Mouse (Mus musculus) adrenal gland, postnatal 4 days (tissue): ENCODE results near the gene Olfr178. TPM values are rescaled to one million over a fixed set of nuclear protein-coding genes. Genes with fewer than 3 reads are reported as not detected.

Experiments
- DNase-seq, 2 experiments: peaks; one replicate each; pipeline ENCODE4 v3.0.0; 2021 to 2022; ENCODE audit warnings: low spot score in 2 of 2, mixed read lengths in 2 of 2
- long read RNA-seq, 2 experiments: library from polyadenylated mRNA; stranded (forward); transcript quantifications; one replicate each; pipeline ENCODE4 v2.0.0; 2021
- total RNA-seq, 2 experiments: library from RNA; stranded (reverse); gene quantifications; 2 replicates each; pipeline ENCODE4 v1.2.3; 2021

The Olfr178 gene
- not detected for total RNA-seq
- long read RNA-seq, experiment 1, result 0 reads
- long read RNA-seq, experiment 2, result 0 reads

- DNase-seq, result no peak
Measured at GRCm38 (mm10) chr16:58891963-58892362, at the start of gene Olfr178. Gene Olfr178 (minus strand): TSS chr16:58892063.

GRCm38 (mm10) chr16:58929292-58929691, 37.4 kb upstream of the Olfr178 start, which contains the start of gene Olfr180:
Gene Olfr180 (minus strand): TSS chr16:58929392.
- no peak for DNase-seq

DNA sequence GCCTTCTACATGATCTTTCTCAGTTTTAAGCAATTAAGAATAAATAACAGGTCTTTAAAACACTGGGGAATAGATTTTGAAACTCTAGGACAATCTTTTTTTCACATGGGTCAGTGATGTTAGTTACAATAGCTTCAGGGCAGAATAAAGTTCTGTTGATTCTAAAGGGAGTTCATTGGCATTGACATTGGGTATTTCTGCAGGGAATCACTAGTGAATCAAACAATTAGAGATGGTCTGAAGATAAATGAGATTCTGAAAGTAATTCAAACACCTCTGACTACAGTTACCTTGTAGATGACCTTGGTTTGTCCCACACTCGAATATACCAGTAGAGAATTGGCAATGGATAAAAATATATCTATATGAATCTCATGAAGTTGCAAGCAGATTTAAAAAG, 36.8 kb upstream of the Olfr178 start, which contains the start of gene Olfr181:
TSS of gene Olfr181 (minus strand) at position 101 of the 400 bp plus-strand sequence.
- no peak for DNase-seq

GRCm38 (mm10) chr16:58884416-58884815, 7.4 kb downstream of the Olfr178 start:
- DNase-seq, result no peak

DNA sequence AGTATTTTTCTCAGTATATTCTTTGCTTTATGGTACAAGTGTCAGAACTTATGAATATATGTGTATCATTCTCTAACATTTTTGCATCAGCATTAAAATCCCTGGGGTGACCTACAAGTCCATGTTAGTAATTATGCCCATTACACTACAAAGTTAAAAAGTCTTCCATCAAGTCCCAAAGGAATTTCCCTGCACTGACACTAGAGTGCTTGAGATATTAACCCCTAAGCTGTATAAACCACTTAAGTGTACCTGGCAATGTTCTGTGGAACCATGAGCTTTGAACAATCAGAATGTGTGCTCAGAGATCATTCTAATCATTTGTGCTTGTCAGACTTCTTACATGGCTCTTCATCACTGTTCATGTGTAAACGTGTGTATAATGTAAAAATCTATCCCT, 17.2 kb downstream of the Olfr178 start, which contains the start of gene Olfr177:
TSS of gene Olfr177 (minus strand) at position 101 of the 400 bp plus-strand sequence.
- DNase-seq, result no peak

DNA sequence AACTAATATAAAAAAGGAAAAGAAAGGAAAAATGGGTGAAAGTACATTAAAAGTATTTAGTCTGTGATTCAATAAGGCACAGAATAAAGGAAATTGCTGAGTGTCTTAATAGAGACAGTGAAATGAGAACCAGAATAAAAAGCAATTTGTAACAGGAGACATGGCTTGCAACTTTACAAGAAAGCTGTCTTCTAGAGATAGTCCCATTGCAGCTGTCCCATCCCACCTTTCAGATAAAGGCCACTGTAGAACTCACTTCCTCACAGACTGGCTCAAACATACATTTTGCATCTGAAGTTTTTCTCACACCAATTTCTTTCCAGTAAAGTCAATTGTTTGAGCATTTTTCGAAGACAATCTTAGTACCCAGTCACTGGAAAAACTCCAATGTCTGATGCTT, 30.4 kb downstream of the Olfr178 start:
- no peak for DNase-seq

GRCm38 (mm10) chr16:58860032-58860737, 31.7 kb downstream of the Olfr178 start:
- no peak for DNase-seq

Other genes starting within 250 kb of the Olfr178 start
- 10 to 100 TPM; 36.5 to 45.9 TPM for gene Cpox, start 221.8 kb downstream of the Olfr178 start, total RNA-seq
- gene Gpr15, start 173.0 kb downstream of the Olfr178 start, total RNA-seq, result not detected
- 10 to 100 TPM; 71.9 to 75.0 TPM for gene Cldnd1, start 164.2 kb downstream of the Olfr178 start, total RNA-seq
- not detected for gene Olfr172, start 128.9 kb downstream of the Olfr178 start, total RNA-seq
- not detected for gene Olfr173, start 91.8 kb downstream of the Olfr178 start, total RNA-seq
- not detected for gene Olfr175-ps1, start 65.3 kb downstream of the Olfr178 start, total RNA-seq
- gene Olfr177, start 17.3 kb downstream of the Olfr178 start, total RNA-seq, result not detected
- gene Olfr181, start 36.7 kb upstream of the Olfr178 start, total RNA-seq, result not detected
- gene Olfr180, start 37.3 kb upstream of the Olfr178 start, total RNA-seq, result not detected
- gene Olfr183, start 103.3 kb upstream of the Olfr178 start, total RNA-seq, result not detected
- not detected for gene Olfr186, start 138.2 kb upstream of the Olfr178 start, total RNA-seq
- not detected for gene Olfr187, start 147.7 kb upstream of the Olfr178 start, total RNA-seq
- gene Olfr190, start 185.9 kb upstream of the Olfr178 start, total RNA-seq, result not detected
- gene Olfr191, start 197.8 kb upstream of the Olfr178 start, total RNA-seq, result not detected
- not detected for gene Olfr193, start 219.8 kb upstream of the Olfr178 start, total RNA-seq
- gene Olfr194, start 229.0 kb upstream of the Olfr178 start, total RNA-seq, result not detected